Mouse (Mus musculus): Measurements from ENCODE around the gene Adsl.

Adsl gene

DNA sequence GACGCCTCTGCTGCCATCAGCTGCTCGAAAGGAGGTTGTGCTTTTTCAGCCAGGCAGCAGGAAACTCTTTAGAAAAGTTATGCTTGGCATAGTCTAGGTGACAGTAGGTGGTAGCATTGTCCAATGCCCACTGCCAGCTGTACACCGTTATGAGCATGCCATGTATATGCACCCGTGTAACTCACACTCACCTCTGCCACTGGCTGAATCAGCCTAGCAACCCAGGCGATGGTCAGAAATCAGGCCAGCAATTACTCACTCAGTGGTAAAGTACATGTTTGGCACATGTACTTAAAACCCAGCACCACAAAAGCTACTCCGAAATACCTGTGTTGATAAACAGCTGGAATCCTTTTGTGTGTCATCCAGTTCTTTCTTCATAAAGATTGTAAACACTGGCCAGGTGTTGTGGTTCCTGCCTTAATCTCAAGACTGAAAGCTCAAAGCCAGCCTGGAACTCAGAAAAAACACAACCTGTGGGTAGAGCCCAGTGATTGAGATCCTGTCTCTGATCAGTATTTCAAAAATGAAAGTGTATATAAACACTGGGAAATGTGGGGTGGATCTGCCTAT lies 6.7 kb upstream of the Adsl start:
- DNase-seq (ENCODE audit: low read depth, low spot score), result no peak

DNA sequence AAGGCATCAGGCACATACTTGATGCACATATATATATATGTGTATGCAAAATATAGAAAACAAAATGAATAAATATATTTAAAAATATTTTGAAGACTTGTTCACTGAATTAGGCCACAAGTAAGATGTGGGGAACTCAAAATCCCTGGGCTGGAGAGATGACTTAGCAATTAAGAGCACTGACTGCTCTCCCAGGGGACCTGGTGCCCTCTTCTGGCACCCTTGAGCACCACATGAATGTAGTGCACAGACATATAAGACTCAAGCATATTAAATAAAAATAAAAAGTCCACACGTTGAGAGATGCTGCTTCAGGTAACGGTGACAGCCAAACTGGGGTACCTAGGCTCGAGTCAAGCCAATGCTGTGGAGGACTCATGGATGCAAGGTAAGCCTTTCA lies 2.4 kb upstream of the Adsl start:
- peak; percentile 45 for DNase-seq (ENCODE audit: low read depth, low spot score)

DNA sequence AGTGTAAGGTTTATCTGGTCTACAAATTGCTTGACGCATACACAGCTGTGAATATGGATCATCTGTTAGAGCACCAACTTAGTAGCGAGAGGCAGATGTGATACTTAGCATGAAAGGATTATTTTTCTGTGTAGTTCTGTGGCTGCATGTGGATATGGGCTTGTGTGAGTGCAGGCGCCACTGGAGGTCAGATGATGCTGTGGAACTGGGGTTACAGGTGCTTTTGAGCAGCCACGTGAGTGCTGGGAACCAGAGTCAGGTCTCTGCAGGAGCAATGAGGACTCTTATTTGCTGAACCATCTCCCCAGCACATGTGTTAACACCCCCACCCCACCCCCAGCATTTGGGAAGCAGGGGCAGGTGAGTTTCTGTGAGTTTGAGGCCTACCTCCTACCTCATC lies 1.1 kb downstream of the Adsl start:
- no peak for DNase-seq (ENCODE audit: low read depth, low spot score)

DNA sequence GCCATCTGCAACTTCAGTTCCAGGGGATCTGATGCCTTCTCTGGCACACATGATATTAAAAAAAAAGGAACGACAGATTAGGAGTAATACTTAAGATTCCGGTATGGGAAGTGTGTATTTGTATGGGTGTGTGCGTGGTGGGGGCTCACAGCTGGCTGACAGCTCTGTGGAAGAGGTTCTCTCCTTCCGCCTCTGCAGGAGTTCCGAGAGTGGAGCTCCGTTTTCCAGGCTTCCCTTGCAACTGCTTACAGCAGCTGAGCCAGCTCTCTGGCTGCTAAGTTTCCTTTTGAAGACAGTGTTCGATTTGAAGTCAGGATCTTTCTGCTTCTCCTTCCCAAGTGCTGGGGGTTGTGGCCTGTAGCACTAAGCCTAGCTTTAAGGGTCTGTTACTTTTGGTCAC lies 1.8 kb downstream of the Adsl start:
- no peak for DNase-seq (ENCODE audit: low read depth, low spot score)

DNA sequence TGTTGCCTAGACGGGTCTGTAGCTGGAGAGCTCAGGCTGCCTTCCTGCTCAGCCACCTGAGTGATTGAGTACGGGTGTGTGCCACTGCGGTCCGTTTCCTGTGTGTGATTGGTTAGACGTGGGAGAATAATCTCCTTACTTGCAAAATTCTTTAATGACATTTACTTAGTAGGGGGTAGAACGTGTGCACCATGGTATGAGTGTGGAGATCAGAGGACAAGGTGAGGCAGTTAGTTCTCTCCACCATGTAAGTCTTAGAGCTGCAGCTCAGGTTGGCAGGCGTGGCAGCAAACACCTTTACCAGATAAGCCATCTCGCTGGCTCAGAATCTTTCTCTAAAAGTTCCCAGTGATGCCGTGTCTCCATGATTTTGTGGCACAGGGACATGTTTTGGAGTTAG lies 5.7 kb downstream of the Adsl start:
- no peak for DNase-seq (ENCODE audit: low read depth, low spot score)

DNA sequence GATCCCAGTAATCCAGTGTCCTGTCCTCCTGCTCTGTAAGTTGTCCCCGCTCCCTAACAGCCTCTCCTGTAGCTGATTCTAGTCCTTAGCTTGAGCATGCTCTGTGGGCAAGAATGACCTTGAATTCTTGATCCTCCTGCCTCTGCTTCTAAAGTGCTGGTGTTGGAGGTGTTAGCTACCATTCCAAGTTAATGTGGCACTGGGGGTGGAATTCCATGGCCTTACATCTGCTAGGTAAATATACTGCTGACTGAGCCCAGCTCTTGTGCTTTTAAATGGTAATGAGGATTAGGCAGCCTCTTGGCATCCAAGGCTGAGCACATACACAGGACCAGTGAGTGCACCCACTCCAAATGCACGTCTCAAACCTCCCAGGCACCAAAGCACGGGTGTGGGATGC lies 6.6 kb downstream of the Adsl start:
- DNase-seq (ENCODE audit: low read depth, low spot score), result no peak

DNA sequence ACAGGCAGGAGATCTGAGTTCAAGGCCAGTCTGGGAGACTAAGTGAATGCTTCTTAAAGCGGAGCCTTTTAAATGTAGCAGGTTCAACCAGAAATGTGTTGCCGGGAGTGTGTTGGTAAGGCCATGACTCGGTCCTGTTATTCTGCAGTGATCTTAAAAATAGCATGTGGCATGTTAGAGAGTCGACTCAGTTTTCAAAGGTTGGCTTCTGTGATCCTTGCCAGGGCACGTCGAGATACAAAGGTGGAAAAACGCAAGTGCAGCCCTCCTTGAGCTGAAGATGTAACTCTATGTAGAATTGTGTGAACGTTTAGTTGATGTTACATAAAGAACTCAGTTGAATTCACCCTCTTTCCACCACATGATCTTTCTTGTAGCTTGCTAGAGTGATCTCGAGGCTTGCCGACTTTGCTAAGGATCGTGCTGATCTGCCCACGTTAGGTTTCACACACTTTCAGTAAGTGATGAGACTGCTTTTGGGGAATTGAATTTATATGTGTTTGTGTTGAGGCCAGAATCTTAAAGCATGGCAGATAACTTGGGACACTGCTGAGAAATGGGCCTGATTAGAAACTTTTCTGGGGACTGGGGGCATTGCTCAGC lies 7.6 kb downstream of the Adsl start:
- DNase-seq (ENCODE audit: low read depth, low spot score), result peak; percentile 78

DNA sequence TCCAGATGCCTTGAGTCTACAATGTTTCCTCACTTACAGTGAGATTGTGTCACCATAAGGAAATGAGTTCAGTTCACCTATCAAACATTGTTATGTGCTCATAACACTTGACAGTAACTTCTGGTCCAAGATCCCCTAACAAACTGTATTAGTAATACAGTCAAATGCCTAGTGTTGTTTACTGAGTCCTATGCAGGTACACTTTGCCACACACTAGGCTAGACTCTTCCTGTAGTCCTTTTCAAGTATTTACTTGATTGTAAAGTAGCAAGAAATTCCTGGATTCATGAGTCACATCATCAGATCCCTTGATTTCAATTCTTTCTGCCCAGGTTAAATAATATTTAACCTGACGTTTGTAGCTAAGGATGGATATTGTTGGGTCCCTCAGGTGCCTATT lies 21.1 kb downstream of the Adsl start:
- DNase-seq (ENCODE audit: low read depth, low spot score), result no peak

DNA sequence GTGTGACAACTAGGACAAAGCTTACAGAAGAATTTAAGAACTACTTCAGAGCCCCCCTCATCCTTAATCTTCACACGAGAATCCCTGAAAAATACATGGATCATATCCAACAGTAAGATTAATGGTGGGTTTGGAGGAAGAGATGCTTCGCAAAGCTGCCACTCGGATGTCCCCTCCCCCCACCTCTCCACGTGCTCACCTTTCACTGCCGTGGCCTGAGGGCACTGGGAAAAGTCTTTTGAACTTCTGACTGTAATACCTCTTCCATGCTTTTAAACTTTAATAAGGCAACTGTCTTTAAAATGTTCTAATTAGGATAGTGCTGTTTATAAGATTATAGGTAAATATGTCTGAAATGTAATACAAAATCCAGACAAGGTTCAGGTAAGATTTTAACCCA lies 26.0 kb downstream of the Adsl start:
- no peak for DNase-seq (ENCODE audit: low read depth, low spot score)

DNA sequence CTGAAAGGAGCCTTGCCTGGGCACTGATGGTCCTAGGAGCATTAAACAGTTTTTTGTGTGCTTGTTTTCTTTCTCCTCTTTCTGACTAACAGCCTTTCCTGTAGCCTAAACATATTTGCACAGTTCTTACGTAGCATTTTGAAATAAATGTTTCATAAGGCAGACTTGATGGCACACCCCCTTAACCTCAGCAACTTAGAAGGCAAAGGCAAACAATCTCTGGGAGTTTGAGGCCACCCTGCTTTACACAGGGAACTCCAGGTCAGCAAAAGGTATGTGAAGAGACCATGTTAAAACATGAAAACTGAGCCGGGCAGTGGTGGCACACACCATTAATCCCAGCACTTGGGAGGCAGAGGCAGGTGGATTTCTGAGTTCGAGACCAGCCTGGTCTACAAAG lies 27.4 kb downstream of the Adsl start:
- no peak for DNase-seq (ENCODE audit: low read depth, low spot score)

DNA sequence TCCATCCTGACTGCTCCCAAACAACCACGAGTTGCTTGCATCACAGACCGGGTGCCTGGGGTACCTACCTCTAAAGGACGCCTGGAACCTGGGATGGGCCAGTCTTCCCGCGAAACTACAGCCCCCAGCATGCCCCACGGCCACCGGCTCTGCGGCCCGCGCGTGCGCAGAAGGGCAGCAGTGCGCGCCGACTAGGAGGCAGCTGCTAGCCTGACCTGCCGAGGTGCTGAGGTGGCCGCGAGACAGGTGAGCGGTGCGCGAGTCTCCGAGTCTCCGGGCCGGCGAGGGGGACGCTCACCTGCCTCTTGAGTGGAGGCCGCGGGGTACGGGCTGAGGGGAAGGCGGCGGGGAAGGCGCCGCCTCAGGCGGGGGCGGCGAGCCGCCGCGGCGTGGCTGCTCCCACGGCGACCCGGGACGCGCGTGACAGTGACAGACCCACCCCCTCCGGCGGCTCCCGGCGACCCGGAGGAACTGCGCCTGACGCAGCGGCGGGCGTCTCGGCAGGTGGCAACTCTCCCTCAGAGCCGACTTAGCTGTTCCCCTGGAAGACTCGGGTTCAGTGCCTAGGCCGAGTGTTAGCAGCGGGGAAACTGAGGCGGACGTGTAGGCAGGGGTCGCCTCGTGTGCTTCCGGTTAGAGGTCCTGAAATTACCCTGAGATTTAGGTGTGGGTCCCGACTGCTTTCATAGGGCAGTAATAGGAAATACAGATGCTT lies 29.5 kb downstream of the Adsl start, which contains the start of gene Sgsm3:
TSS of gene Sgsm3 (plus strand) at position 146 of the 715 bp plus-strand sequence.
- DNase-seq (ENCODE audit: low read depth, low spot score), result peak; percentile 82

DNA sequence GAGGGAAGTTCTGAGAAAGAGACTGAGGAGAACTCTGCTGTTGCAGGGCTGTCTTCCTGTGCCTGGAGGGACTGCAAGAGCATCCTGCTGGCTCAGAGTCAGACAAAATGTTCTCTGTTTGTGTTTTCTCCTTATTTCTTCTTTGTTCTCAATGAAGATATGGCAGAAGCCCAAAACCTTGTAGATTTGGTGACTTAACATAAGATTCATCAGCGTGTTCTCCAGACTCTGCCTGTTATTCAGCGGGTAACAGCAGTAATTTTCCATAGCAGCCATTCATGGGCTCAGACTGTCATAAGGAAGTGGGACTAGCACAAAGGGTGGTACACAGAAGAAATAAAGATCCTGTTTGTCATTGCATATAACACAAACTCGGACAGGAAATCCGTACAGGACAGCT lies 31.3 kb downstream of the Adsl start:
- DNase-seq (ENCODE audit: low read depth, low spot score), result no peak

DNA sequence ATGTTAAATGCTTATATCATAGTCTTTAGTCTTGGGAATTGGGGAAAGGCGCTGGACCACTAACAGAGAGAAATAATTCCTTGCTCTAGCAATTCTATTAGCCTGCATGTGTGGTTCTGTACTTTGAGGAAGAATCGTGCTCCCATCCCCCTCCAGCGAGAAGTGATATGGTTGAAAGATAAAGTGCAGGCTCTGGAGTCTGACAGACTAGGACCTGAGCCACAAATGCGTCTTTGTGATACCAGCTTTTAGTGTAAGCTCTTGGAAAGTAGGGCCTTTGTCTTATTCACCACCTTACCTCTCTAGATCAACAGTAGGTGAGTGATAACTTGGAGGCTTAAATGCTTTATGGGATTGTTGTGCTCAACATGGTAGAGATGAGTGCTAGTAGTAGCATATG lies 32.9 kb downstream of the Adsl start:
- no peak for DNase-seq (ENCODE audit: low read depth, low spot score)

DNA sequence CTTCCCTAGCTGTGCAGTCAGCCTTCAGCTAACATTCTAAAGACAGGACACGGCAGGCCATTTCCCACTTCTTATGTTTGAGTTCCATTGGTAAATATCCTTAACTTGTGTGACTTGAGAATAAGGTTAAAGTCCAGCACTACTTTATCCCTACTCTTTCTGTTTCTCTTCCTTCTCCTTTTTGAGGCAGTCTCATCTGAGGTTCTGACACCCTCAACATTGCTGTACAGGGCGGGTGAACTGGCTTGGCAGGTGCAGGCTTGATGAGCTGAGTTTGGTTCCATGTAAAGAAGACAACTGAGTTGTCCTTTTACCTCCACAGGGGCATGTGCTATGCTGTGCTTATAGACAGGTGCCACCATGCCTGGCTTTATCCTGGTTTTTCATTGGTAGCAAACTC lies 35.0 kb downstream of the Adsl start:
- DNase-seq (ENCODE audit: low read depth, low spot score), result no peak

DNA sequence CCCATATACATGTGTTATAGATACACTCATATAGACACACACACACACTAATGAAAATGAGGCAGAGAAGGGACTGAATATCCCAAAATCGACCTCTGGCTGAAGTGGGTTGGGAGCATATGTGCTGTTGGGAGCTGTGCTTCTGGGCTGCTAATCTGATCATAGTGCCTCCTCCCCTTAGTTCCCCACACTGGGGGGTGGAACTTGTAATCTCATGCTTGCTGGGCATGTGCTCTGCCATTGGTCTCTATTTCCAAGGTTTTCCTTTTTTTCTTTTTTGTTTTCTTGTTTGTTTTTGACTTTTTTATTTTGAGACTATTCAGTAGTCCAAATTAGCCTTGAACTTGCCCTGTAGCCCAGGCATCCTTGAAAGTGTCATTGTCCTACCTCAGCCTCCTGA lies 40.0 kb downstream of the Adsl start:
- no peak for DNase-seq (ENCODE audit: low read depth, low spot score)

DNA sequence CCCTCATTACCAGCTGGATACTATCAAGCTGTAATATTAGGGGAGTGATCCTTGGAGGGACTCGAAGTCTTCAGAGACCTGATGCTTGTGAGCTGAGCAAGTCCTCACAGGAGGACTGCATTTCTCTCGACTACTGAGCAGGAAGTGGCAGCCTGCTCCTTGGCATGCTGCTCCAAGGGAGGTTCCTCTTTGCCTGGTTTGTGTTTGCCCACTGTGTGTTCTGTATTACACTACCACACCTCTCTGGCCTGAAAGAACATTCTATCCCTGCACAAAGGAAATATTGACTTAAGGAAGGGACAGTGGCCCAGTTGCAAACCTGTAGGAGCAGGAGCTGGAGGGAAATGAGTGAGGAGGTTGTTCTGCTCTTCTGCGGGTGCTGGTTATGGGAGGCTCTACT lies 41.4 kb downstream of the Adsl start:
- no peak for DNase-seq (ENCODE audit: low read depth, low spot score)

DNA sequence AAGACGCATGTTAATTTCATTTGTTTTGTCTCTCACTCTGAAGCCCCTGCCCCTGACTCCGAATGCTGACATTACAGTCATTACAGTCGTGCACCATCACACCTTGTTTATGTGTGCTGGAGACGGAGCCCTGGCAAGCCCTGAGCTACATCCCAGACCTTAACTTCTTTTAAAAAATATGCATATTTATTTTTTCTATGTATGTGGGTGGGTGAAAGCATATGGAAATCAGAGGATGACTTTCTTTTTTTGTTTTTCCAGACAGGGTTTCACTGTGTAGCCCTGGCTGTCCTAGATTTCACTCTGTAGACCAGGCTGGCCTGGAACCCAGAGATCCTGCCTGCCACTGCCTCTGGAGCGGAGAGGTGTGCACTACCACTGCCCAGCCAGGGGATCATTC lies 46.7 kb downstream of the Adsl start:
- no peak for DNase-seq (ENCODE audit: low read depth, low spot score)

DNA sequence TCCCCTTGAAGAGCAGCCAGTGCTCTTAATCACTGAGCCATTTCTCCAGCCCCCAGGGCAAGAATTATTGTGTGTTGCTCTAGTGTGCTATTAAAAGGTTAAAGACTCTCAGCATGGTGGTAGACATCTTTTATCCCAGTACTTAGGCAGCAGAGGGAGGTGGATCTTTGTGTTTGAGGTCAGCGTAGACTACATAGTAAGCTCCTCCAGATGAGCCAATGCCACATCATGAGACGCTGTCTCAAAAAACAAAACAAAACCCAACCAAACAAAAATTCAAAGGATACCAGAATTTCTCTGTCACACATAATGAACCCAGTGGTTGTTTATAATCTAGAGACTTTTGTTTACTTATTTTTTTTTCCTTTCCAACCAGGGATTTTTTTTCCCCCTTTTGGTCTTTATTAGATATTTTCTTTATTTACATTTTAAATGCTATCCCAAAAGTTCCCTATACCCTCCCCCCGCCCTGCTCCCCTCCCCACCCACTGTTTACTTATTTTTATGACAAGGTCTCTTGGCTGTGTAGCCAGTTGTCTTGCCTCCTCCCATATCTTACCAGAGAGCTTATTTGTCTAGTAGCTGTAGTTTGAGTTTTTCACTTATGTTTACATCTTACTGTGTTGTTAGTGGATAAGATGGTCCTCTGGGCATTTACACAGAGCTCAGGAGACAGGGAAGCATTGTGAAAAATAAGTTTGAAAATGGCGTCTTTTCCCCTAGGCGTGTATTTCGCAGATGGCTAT lies 48.0 kb downstream of the Adsl start:
- no peak for DNase-seq (ENCODE audit: low read depth, low spot score)

DNA sequence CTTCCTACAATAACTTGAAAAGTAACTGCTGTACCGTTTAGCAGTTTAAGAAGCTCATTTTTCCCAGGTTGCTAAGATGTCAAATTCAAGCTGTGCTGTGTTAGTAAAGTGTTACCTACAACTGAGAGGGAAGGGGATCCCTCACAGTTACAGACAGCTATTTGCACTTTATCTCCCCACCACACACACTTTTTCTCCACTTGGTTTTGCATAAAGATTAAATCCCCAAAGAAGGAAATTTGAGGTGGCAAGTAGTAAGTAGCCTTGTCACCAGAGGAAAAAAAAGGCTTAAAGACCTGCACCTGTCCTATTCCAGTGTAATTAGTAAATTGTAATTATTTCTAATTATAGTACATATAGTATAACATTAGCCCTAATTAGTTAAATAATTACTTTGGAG lies 48.8 kb downstream of the Adsl start:
- DNase-seq (ENCODE audit: low read depth, low spot score), result no peak

DNA sequence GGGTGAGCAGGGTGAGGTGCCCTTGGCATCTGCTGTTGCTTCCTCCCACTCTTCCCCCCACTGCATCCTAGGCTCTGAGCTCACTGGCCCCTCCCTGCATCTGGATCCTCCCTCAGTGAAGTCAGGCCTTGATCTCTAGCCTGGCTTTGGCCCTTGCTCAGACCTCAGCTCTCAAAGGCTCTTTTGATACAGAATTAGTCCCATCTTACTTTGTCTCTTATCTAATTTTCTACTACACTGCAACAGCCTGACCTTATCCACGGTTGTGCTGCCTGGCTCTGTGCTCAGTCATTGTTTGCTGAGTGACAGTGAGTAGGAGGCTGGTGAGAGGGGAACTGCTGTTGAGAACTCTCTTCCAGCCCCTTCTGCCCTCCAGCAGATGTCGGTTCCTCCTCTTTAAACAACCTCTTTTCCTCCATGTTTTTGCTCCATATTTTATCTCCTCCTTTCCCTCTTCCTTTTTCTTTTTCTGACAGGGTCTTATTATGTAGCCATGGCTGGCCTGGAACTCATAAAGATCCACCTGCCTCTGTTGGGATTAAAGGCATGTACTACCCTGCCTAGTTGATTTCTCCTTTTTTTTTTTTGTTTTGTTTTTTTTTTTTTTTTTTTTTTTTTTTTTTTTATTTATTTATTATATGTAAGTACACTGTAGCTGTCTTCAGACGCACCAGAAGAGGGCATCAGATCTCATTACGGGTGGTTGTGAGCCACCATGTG lies 52.3 kb downstream of the Adsl start:
- no peak for DNase-seq (ENCODE audit: low read depth, low spot score)

DNA sequence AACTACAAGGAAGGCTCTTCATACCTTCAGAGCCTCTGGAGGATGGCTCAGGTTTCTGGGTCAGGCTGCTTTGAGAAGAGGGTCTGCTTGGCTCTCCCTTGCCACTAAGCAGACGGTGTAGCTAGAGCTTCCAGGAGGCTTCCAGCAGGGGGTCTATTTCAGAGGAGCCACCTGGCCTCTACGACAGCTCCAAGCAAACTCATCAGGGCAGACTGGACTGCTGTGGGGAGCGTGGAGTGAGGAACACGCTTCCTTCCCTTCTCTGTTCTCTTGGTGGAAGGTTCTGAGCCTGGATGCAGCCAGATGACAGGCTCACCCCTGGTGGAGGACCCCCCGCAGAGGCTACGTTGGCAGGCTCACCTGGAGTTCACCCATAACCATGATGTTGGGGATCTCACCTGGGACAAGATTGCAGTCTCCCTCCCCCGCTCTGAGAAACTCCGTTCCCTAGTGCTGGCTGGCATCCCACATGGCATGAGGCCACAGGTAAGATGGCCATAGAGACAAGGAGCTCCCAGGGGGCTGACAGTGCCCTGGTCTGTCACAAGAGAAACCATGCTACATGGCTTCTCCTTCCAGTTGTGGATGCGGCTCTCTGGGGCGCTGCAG lies 57.9 kb downstream of the Adsl start:
- DNase-seq (ENCODE audit: low read depth, low spot score), result no peak

DNA sequence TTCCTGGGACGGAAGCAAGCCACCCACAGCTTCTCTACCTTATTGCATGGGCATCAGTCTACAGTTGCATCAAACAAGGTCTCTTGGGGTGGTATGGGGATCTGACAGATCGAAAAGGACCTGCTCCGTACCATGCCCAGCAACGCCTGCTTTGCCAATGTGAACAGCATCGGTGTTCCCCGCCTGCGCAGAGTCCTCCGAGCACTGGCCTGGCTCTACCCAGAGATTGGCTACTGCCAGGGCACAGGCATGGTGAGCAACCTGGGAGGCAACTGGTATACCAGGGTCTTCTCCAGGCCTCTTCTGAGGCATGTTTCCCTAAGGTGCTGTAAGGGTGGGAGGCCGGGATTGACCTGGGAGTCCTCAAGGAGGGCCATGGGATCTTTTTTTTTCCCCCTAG lies 59.0 kb downstream of the Adsl start:
- no peak for DNase-seq (ENCODE audit: low read depth, low spot score)
